Mouse (Mus musculus) heart, postnatal 0 days (tissue): ENCODE data around the gene Gm21954.

ENCODE experiments used
- CTCF ChIP-seq: IDR thresholded peaks from 2 replicates; pipeline ENCODE4 v1.5.1; 2016; ENCODE audit warnings: antibody characterized with exemption, control low read depth, low read depth
- EP300 ChIP-seq: IDR thresholded peaks from 2 replicates; pipeline ENCODE4 v1.6.1; 2016; ENCODE audit warnings: antibody characterized with exemption, low read depth

- TF ChIP-seq EP300: no peak
- TF ChIP-seq CTCF: no peak
Measured at GRCm38 (mm10) chr3:55447486-55448460, 24.2 kb downstream of the Gm21954 start.
